ENCODE assay signal across 11 mouse cellular contexts in genomic region chr2:162973637-162974036, GRCm38 (mm10). TPM values are rescaled to one million over a fixed set of nuclear protein-coding genes. Genes with fewer than 3 reads are reported as not detected.
A peak's percentile ranks its signal among the peaks of the same experiment; 100 is the strongest.
DNase-seq lines count a peak whose midpoint lies in the region; ATAC-seq lines count a peak whose summit lies in the region.
"Had no signal": no experiment of that assay in that cellular context is flagged by ENCODE, and none has a peak within 500 bp of the region (broad histone marks: within the 10 kb centered on the region; RNA-seq: fewer than 3 reads in every experiment).

No protein-coding gene starts in this region.

- H3K36me3 ChIP-seq in hindbrain, embryonic 11.5 days (ENCODE audit: control insufficient read depth, insufficient read depth, low read length): no peaks in the 10 kb centered on the region
- H3K36me3 ChIP-seq in hindbrain, embryonic 16.5 days (ENCODE audit: control insufficient read depth, insufficient read depth, low read length): no peaks in the 10 kb centered on the region
- H3K36me3 ChIP-seq in liver, embryonic 11.5 days (ENCODE audit: control insufficient read depth, insufficient read depth, low read length): no peaks in the 10 kb centered on the region

- H3K27me3 ChIP-seq in hindbrain, embryonic 11.5 days (ENCODE audit: control insufficient read depth, insufficient read depth, low read length): no peaks in the 10 kb centered on the region
- H3K27me3 ChIP-seq in hindbrain, embryonic 16.5 days (replicated peaks; ENCODE audit: control insufficient read depth, insufficient read depth, low read length): no peaks in the 10 kb centered on the region
- no peaks in the 10 kb centered on the region for H3K27me3 ChIP-seq in liver, embryonic 11.5 days (replicated peaks; ENCODE audit: control insufficient read depth, insufficient read depth, low read length)

- 0 out of 2 replicates have a peak, but pooled peaks have one; percentile 55 for ATAC-seq in hindbrain, embryonic 11.5 days (ENCODE audit: low FRiP score)
- ATAC-seq in hindbrain, embryonic 16.5 days: no peak
- ATAC-seq in liver, embryonic 11.5 days (replicated peaks; ENCODE audit: low FRiP score): no peak

- no peaks in the 10 kb centered on the region; the same call in 1 of the 2 replicates for H3K4me1 ChIP-seq in hindbrain, embryonic 11.5 days (replicated peaks; ENCODE audit: control insufficient read depth, insufficient read depth, low read length)
- peaks cover 16% of the 10 kb centered on the region for H3K4me1 ChIP-seq in hindbrain, embryonic 16.5 days (ENCODE audit: control insufficient read depth, insufficient read depth, low read depth, low read length)
- H3K4me1 ChIP-seq in liver, embryonic 11.5 days (replicated peaks; ENCODE audit: control insufficient read depth, insufficient read depth, low read length): peaks cover 9% of the 10 kb centered on the region; the same call in 1 of the 2 replicates

- peak; percentile 45 for DNase-seq in hindbrain, embryonic 11.5 days (ENCODE audit: low spot score)
- DNase-seq in Muller cell, postnatal 12 days (ENCODE audit: inconsistent ontology term): peak; percentile 44
- peak; percentile 54 for DNase-seq in embryo, embryonic 11 days
- DNase-seq in mesoderm, embryonic 11.5 days (ENCODE audit: low read depth, low spot score): peak; percentile 30
- no peak for DNase-seq in right cerebral cortex, postnatal 10 days (ENCODE audit: low spot score in 2 of 2)
- DNase-seq in heart, postnatal 25 days (ENCODE audit: low spot score): no peak
- no peak for DNase-seq in liver, embryonic 11.5 days (ENCODE audit: low spot score)
- DNase-seq: cerebellum, adult 8-10 months had no signal

- no peak overlapping the region for H3K4me3 ChIP-seq in hindbrain, embryonic 11.5 days (ENCODE audit: low read depth, low read length)
- no peak overlapping the region for H3K4me3 ChIP-seq in hindbrain, embryonic 16.5 days (ENCODE audit: low read length)
- H3K4me3 ChIP-seq in liver, embryonic 11.5 days (ENCODE audit: low read depth, low read length): no peak overlapping the region

- intact Hi-C loops in heart, postnatal 25 days (cut with DNase I): no loop called here

- H3K27ac ChIP-seq in hindbrain, embryonic 11.5 days (ENCODE audit: low read depth, low read length): peak overlapping the region; percentile 40; the same call in 1 of the 2 replicates
- no peak overlapping the region for H3K27ac ChIP-seq in hindbrain, embryonic 16.5 days (ENCODE audit: low read depth, low read length)
- H3K27ac ChIP-seq in liver, embryonic 11.5 days (ENCODE audit: low read depth, low read length): no peak overlapping the region; the same call in 1 of the 2 replicates

- H3K4me2 ChIP-seq in hindbrain, embryonic 11.5 days (replicated peaks; ENCODE audit: low read depth, low read length): 0 out of 2 replicates have a peak overlapping the region, but pooled peaks have one; percentile 1
- no peak overlapping the region for H3K4me2 ChIP-seq in hindbrain, embryonic 16.5 days (ENCODE audit: low read length)
- no peak overlapping the region for H3K4me2 ChIP-seq in liver, embryonic 11.5 days

- WGBS in hindbrain, embryonic 11.5 days: 13% methylated on average over 11 of the region's 11 CpGs
- WGBS in hindbrain, embryonic 16.5 days: 9% methylated on average over 11 of the region's 11 CpGs
- WGBS in liver, embryonic 11.5 days: 48% methylated on average over 11 of the region's 11 CpGs

- H3K9me3 ChIP-seq in hindbrain, embryonic 11.5 days (ENCODE audit: control insufficient read depth, low read length): no peaks in the 10 kb centered on the region
- H3K9me3 ChIP-seq in hindbrain, embryonic 16.5 days (ENCODE audit: control insufficient read depth, low read length): no peaks in the 10 kb centered on the region
- H3K9me3 ChIP-seq in liver, embryonic 11.5 days (ENCODE audit: control insufficient read depth, low read length): no peaks in the 10 kb centered on the region

- H3K9ac ChIP-seq in hindbrain, embryonic 11.5 days (ENCODE audit: low read depth, low read length): no peak overlapping the region
- H3K9ac ChIP-seq in hindbrain, embryonic 16.5 days (ENCODE audit: low read depth, low read length): no peak overlapping the region
- H3K9ac ChIP-seq in liver, embryonic 11.5 days (ENCODE audit: low read depth, low read length): no peak overlapping the region

RNA-seq across cellular contexts. Expression of gene Sgk2, which starts 13.5 kb away (rescaled TPM):
- polyA plus RNA-seq in hindbrain, embryonic 11.5 days (2014; fragmentation: Nextera tagmentation; extraction: Ambion mirVana): not detected in 2 replicates
- 0.25 and 0.40 TPM in 2 replicates for polyA plus RNA-seq in hindbrain, embryonic 16.5 days (2015; fragmentation: Nextera tagmentation; extraction: Ambion mirVana)
- not detected for total RNA-seq in heart, postnatal 25 days (2021)
- polyA plus RNA-seq in liver, embryonic 11.5 days (2014; fragmentation: Nextera tagmentation; extraction: Ambion mirVana): 2.8 and 3.3 TPM in 2 replicates
- total RNA-seq: granulocyte monocyte progenitor cell, adult 5-6 weeks; MEL had no signal

RNA-seq across cellular contexts. Expression of gene L3mbtl1, which starts 30.4 kb away (rescaled TPM):
- 0.13 and 0.45 TPM in 2 replicates for polyA plus RNA-seq in hindbrain, embryonic 11.5 days (2014; fragmentation: Nextera tagmentation; extraction: Ambion mirVana)
- 5.8 and 7.2 TPM in 2 replicates for polyA plus RNA-seq in hindbrain, embryonic 16.5 days (2015; fragmentation: Nextera tagmentation; extraction: Ambion mirVana)
- total RNA-seq in heart, postnatal 25 days (2021): not detected
- polyA plus RNA-seq in liver, embryonic 11.5 days (2014; fragmentation: Nextera tagmentation; extraction: Ambion mirVana): 0.05 and 0.08 TPM in 2 replicates
- total RNA-seq: granulocyte monocyte progenitor cell, adult 5-6 weeks had no signal

RNA-seq across cellular contexts. Expression of gene Srsf6, which starts 42.3 kb away (rescaled TPM):
- polyA plus RNA-seq in hindbrain, embryonic 11.5 days (2014; fragmentation: Nextera tagmentation; extraction: Ambion mirVana): 265 and 280 TPM in 2 replicates
- polyA plus RNA-seq in hindbrain, embryonic 16.5 days (2015; fragmentation: Nextera tagmentation; extraction: Ambion mirVana): 112 and 121 TPM in 2 replicates
- total RNA-seq in heart, postnatal 25 days (2021): 10 to 100 TPM; 63.7 to 70.7 TPM
- 240 and 261 TPM in 2 replicates for polyA plus RNA-seq in liver, embryonic 11.5 days (2014; fragmentation: Nextera tagmentation; extraction: Ambion mirVana)

RNA-seq across cellular contexts. Expression of gene Ift52, which starts 43.5 kb away (rescaled TPM):
- 59.7 and 63.6 TPM in 2 replicates for polyA plus RNA-seq in hindbrain, embryonic 11.5 days (2014; fragmentation: Nextera tagmentation; extraction: Ambion mirVana)
- 33.9 and 36.2 TPM in 2 replicates for polyA plus RNA-seq in hindbrain, embryonic 16.5 days (2015; fragmentation: Nextera tagmentation; extraction: Ambion mirVana)
- 10 to 100 TPM; 16.7 to 17.7 TPM for total RNA-seq in heart, postnatal 25 days (2021)
- polyA plus RNA-seq in liver, embryonic 11.5 days (2014; fragmentation: Nextera tagmentation; extraction: Ambion mirVana): 43.0 and 44.8 TPM in 2 replicates

Comparison
In these comparisons a context has a peak if more than half of its experiments do, and no peak if none do; other contexts are left out.
1. DNase-seq: peak in hindbrain, embryonic 11.5 days (single experiment), Muller cell, postnatal 12 days (single experiment), embryo, embryonic 11 days (single experiment) and mesoderm, embryonic 11.5 days (single experiment); none in right cerebral cortex, postnatal 10 days (0 of 2), heart, postnatal 25 days (single experiment) and liver, embryonic 11.5 days (single experiment).